Mouse (Mus musculus): ENCODE data around the gene Gins2.

The Gins2 gene

DNA sequence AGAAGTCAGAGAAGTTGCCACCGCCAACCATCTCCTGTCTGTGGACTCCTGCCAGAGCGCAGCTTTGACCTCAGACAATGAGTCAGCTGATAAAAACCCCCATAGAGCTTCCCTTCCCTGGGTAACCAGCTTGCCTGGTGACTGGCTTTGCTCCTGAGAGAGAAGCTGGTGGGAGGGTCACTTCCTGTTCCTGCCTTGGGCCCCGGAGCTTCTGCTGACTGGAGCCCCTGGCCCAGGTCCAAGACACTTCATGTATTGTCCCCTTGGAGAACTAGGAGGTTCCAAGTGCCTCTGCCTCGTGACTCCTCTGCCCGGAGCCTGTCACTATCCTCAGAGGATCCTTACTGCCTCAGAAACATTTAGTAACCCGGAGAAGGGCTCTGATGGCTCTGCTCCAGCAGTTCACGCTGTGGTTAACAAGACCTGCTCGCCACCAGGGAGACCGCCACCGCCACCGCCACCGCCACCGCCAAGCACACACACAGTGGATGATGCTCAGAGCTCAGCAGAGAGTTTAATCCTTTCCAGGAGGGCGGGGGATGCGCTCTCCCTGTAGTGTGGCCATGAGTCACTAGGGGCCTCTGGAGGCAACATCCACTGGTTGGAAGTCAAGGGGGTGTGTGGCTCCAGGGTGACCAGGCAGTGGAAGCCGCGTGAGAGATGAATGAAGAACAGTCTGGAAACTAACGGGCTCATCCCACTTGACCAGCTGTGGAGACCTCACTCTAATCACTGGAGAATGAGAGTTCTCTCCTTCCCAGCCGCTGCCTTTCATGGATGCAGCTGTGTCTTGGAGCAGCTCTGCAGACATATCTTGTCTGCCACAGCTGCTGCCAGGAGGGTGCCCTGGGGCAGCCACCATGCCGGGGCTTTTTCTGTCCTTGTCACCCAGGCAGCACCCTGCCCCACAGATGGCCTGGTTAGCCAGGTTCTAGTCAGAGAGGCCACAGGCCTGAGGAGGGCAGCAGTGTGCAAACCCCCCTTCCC lies 25.0 kb downstream of the Gins2 start:
- peak; percentile 71 for DNase-seq

DNA sequence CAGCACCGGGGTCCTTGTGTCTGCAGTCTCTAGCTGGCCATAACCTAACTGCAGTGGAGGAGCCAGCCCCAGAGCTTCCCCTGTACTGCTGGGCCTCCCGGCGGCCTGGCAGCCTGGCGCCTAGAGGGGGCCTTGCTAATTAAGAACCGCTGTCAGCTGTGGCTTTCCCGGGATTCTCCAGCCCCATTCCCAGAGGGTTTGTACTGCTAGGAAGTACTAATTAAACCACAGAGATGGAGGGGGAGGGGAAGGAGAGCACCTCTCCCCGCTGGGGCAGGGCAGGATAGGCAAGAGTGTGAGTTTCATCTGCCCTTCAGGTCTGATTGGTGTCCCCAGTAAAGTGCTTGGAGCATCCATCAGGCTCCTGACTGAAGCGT lies 25.8 kb downstream of the Gins2 start:
- DNase-seq = no peak

DNA sequence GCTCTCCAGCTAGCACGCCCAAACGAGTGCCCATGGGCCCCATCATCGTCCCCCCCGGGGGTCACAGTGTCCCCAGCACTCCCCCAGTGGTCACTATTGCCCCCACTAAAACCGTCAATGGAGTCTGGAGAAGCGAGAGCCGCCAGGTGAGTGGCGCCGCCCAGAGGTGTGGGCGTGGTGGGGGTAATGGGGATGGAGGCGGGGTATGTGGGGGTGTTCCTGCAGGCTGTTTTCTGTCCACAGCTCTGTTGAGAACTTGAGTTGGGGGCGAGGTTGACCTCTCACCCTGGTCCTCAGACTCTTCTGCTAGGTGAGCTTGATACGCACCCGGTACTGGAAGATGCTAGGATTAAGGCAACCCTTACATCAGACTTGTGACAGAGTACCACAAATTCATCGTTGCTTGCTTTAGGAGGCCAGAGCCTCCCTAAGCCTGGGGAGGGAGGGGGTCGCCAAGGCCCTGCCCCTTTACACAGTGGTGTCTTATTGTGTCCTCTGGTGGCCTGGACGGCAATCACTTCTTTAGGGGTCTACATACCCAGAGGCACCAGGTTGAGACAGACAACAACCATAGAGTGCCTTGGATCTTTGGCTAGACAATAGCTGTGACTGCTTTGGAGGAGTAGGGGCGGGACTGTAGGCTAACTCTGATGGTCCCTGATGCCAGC lies 26.3 kb downstream of the Gins2 start:
- no peak for DNase-seq

DNA sequence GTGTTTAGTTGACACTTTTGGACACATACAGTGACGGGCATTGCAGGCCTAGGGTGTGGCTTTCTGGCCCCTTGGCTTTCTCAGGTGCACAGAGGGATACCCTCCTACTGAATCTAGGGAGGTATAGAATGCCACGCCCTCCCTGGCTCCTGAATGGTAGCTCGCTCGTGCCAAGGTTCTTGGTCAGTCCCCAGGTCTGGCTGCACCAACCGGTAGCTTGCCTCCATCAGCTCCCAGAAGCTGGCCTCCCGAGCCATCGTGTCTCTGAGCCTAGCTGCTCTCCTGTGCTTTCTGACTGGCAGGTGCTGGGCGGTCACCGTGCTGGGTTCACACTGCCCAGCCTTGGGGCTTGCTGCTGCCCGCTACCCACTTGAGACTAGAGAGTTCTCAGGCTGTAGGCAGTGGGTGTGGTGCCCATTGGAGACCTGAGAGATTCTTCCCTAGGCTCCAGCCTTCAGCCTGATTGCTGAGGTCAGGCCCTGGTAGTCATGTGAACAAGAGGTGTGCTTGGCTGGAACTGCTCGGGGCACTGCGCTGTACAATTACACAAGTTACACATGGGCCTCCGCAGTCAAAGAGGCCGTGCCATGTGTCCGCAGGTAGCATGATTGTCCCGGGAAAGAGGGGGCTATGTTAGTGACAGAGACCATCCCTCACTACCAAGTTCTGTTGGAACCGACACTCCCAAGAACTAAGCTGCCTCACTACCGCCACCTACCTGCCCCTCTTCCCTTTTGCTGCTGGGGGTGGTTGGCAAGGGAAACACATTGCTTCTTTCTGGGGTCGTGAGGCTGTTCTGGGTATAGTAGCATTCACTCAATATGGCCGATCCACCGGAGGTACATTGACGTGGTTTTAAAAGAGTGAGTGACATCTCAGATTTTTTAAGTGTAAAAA lies 27.3 kb downstream of the Gins2 start:
- peak; percentile 62 for DNase-seq

- no peak for DNase-seq
Observed at GRCm38 (mm10) chr8:120560535-120560934, 28.6 kb downstream of the Gins2 start.

DNA sequence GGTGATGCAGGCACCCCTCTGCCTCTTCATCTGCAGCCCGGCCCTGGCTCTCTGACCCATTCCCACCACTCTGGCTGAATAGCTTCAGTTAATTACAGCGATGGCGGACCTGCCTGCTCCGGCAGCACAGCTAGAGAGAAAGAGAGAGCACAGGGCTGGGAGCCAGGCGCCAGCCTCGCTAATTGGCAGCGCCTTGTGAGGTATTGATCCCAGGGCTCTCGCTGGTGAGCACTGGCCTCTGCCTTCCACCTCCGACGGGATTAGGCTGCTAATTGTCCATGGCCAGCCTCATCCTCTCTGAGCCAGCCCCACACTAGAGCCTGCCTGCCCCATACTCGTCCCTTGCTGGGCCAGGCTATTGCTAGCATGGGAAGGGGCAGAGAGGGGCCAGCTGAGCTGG lies 29.4 kb downstream of the Gins2 start:
- DNase-seq = no peak

DNA sequence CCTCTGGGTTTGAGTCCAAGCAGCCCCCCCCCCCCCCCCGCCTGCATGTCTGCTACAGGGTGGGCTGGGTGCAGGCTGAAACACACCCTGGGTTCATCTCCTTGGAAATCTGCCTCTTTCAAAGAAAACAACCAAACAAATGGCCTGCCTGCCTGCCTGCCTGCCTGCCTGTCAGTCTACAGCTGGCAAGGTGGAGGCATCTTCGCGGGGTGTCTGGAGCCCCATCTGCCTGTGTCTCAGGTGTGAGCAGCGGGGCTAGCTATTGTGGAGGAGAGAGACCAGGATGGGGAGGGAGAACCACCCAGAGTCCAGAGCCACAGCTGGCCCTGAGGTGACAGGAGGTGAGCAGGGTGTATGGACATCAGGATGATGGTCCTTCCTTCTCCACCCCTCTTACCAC lies 30.9 kb downstream of the Gins2 start:
- no peak for DNase-seq

- DNase-seq = peak; percentile 60
Observed at GRCm38 (mm10) chr8:120557170-120557965, 31.7 kb downstream of the Gins2 start.

DNA sequence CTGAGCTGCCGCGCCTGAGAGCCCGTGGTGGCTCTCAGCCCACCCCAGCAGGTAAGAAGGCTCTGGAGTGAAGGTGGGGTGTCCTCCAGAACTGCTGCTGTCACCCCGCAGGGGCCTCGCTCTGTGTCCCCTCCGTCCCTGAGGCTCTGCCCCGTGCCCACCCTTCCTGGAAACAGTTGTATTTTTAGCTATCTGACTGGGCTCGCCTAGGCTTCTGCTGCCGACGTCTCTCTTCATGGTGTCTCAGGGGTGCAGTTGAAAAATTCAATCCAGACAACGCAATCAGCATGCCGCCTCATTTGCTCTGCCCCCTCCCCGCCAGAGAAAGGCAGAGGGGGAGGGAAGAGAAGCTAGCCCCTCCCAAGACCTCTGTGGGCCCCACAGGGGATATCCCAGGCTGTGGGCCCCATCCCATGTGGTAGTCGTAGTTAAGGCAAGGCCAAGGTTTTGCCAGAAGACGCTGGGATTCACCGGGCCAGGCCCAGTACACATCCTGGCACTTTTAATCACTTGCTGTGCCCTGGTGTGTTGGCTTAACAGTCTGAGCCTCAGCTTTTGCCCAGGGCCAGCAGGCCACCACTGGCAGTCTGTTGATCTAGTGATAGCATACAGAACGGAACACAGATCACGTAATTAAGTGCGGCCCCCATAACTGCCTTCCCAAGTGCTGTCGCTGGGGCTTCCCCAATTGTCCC lies 32.8 kb downstream of the Gins2 start:
- no peak for DNase-seq

GRCm38 (mm10) chr8:120554466-120555039 lies 34.6 kb downstream of the Gins2 start:
- DNase-seq = no peak

- DNase-seq = no peak
Observed at GRCm38 (mm10) chr8:120553441-120554123, 35.5 kb downstream of the Gins2 start.

DNA sequence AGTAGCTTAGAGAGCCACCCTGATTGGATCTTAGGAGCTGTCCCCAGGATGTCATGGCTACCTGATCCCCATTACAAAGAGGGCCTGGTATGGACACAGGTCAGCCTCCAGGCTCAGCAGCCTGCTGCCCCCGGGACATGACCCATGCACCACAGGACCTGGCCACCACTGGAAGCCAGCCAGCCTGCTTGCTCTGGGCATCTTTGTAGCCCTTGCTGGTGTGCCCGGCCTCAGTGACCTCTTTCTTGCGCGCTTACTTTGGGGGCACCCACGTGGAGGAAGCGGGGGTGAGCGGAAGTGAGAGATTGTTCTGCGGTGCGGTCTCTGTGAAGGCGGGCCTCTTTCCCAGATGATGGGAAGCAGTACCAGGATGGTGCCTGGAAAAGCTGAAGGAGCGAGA lies 36.6 kb downstream of the Gins2 start:
- no peak for DNase-seq

GRCm38 (mm10) chr8:120551677-120551980 lies 37.5 kb downstream of the Gins2 start:
- no peak for DNase-seq

- DNase-seq = no peak
Observed at GRCm38 (mm10) chr8:120550937-120551676, 38.0 kb downstream of the Gins2 start.

GRCm38 (mm10) chr8:120550430-120550829 lies 38.7 kb downstream of the Gins2 start:
- DNase-seq = no peak

DNA sequence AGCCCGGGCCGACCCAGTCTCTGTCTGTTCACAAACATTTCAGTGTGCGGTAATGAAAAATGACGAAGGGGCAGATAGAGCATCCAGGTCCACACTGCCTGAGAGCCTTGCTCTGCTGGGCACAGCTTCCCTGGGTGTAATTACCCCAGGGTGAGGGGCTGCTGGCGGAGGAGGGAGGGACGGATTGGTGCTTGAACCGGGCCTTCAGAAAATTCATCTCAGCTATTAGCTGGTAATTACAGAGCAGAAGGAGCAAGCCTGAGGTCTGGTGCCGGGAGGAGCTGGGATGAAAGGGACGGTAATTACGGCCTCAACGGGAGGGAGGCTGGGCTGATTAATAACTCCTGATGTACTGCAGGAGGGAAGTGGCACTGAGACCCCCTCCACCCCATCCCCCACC lies 39.2 kb downstream of the Gins2 start:
- DNase-seq = no peak

DNA sequence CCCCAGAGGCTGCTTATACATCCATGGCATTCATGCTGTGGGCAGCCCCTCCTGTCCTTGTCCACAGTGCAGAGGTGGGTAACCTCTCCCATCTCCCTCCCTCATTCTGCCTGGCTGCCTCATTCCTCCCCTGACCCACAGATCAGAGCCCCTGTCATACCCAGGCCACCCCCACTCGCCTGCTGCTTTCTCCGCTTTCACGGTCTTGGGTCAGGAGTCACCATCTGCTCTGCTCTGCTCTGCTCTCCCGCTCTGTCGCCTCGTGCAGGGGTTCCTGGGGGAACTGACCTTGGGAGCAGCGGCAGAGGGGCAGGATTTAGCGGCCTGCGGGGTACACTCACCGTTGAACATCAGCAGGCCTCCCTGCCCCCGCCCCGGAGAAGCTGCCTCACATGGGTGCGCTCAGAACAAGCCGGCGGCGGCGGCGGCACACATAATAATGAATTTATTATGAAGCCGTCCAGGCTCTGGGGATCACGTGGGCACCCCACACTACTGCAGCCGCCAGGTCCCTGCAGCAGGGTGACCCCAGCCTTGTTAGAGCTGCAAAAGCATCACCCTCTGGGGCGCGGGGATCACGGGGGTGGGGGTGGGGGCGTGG lies 39.7 kb downstream of the Gins2 start:
- no peak for DNase-seq

- DNase-seq = no peak
Observed at GRCm38 (mm10) chr8:120548313-120548761, 40.8 kb downstream of the Gins2 start.

GRCm38 (mm10) chr8:120547562-120547961 lies 41.5 kb downstream of the Gins2 start:
- no peak for DNase-seq

DNA sequence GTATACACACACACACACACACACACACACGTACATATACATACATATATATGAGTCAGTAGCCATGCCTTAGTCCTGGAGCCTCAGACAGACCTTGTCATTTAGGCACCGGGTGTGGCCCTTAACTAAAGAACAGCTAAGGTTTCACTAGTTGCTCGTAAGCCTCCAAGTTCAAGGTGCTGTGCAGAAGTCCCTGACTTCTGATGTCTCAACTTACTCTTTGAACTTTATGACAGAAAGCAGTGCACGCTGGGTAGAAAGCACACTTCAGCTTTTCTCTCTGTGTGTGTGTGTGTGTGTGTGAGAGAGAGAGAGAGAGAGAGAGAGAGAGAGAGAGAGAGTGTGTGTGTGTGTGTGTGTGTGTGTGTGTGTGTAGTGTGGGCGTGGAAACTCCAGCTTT lies 44.9 kb downstream of the Gins2 start:
- DNase-seq = no peak

Data from right cerebral cortex, postnatal 4 days (tissue).